Mouse (Mus musculus): Measurements from ENCODE around the gene Mfng.
A peak's percentile ranks its signal among the peaks of the same experiment; 100 is the strongest.

The Mfng gene

DNA sequence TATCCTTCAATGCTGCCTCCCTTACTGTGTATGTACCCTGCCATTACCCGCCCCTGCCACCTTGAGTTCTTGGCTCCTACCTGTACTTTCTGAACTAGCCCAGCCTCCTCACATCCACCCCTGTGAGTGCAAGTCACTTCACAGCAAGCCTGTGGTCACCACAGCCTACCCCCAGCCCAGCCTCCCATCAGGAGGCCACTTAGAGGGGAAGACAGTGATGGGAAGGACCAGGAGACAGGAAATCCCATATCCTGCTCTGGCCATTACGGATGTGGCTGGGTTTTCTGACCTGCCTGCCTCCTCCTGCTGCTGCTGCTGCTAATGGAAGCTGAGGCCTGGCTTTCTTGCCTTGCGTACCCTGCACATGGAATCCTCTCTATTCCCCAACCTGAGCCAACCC lies 14.8 kb upstream of the Mfng start:
- DNase-seq (ENCODE audit: extremely low read depth, insufficient read length, low spot score) = no peak

DNA sequence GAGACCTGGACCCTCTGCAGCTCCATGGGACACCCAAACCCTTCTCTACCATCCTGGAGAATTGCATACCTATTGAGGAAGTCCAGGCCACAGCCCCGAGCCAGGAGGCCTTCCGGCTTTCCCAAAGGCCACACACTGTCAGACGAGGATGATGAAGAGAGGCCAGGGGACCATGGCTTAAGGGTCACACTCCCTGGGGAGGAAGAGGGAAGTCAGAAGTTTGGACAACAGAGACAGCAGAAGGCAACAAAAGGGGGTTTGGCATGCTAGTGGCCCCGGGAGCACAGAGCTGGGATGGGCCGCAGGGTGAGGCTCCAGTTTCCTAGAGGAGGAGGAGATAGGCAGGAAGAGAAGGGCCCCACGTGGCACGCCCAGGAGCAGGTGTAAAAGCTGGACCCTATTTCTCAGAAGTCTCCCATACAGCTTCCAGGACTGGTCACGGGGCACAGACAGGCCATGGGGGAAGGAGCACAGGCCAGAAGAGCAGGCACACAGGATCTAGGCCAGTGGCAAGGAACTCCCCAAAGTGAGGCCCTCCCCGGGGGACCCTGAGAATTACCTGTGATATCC lies 14.1 kb upstream of the Mfng start:
- no peak for DNase-seq (ENCODE audit: extremely low read depth, insufficient read length, low spot score)

DNA sequence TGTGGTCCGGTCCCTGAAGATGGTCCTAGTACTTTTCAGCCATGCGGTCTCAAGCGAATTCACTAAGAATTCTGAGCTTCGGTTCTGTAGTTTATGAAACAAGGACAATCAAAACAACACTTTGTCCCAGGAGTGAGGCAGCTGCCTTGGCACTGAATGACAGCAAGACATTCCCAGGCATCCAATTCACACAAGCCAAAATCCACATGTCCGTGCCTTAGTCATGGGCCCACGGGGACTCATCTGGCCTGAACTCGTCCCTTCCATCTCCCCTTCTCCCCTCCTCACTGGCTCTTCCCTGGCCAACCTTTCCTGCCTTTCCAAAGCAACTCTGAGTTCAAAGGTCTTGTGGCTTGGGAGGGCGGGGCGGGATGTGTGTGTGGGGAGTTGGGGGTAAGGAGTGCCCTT lies 13.1 kb upstream of the Mfng start:
- DNase-seq (ENCODE audit: extremely low read depth, insufficient read length, low spot score) = peak; percentile 54

DNA sequence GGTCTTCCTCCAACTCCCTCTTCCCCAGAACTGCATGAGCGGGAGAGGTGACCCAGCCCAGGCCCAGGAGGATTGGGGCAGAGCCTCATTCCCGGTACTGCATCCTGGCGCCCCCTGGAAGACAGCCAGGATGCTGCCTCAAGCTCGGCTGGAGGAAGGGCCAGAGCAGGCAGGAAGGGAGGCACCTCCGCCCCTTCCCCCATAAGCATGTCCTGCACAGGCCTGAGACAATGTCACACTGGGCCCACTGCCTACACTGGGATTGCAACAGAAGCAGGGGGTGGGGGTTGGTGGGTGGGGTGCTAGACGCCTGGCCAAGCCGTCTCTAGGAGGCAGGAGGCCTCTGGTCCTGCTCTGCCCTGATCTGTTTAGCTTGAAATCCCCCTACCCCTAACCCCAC lies 12.7 kb upstream of the Mfng start:
- no peak for DNase-seq (ENCODE audit: extremely low read depth, insufficient read length, low spot score)

DNA sequence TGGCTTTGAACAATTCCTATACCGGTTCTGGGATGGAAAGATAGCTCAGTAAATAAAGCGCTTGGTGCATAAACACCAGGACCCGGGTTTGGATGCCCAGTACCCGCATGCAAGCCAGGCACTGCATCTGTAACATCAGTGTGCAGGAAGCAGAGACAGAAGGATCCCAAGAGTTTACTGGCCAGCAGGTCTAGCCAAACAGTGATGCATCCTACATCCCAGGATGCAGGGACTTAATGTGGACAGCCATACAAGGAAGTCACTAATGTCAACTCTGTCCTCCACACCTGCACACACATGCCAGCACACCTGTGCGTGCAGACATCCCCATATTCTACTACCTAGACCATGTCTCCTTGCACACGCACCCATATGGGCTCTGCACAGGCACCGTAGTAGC lies 12.0 kb upstream of the Mfng start:
- no peak for DNase-seq (ENCODE audit: extremely low read depth, insufficient read length, low spot score)

DNA sequence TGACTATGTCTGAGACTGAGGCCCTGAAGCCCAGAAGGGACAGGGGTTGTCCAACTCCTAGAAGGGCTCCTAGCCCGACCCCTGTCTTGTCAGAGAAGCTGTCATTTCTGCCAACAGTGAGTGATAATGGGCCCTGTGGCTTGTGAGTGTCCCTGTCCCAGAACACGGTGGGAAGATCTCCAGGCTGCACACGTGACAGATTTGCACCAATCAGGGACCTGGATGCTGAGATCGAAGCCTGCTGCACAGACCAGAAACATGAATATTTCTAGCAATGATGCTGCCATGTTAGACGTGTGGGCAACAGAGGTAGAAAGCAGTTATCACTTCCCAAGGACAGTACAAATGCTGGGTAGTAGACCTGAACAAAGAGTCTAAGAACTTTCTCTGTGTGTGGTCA lies 11.2 kb upstream of the Mfng start:
- no peak for DNase-seq (ENCODE audit: extremely low read depth, insufficient read length, low spot score)

DNA sequence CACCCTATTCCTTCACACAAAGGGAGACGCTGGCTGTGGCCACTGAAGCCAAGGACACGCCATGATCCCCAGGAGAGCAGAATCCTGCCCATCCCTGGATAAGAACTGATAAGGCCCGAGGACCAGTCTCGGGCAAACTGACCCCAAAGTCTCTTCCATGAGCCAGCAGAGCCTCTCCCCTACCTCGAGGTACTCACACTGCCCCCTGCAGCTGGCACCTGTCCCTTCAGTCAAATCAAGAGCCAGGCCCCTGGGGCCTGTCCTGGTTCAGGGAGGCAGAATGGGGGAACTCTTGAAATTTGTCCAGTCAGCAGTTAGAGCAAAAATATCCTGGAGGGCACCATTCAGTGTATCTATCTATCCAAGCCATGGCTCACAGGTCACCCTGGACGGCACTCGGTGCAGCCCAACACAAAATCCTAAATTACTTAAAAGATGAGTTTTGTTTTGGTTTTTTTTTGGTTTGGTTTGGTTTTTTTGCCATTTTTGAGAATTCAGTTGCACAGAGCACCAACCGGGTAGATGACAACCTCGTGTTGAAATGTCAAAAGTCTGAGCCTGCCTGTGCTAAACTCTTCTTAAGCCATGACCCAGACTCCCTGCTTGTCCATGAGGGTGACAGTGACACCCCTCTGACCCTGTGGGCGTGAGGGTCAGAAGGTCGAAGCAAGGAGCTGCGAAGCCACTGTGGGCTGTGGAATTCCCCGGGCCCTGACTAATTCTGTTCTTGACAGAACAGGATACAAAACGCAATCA lies 9.3 kb upstream of the Mfng start:
- DNase-seq (ENCODE audit: extremely low read depth, insufficient read length, low spot score) = no peak

DNA sequence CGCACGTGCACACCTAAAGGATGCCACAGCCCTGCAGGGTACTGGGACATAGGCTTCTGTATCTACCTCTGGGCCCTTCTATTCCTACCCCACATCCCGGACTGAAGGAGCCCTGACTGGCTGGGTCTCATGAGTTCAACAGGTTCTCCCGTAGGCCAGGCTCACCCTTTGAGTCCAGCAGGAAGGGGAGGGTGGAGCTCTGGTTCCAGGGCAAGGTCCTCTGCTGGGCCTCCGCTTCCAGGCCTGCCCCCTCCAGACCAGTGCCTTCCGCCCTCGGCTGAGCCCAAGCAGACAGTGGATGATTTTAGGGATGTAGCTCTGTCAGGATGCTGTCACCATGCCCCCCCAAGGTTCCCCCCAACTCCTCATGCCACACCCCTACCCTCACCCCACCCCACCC lies 7.6 kb upstream of the Mfng start:
- no peak for DNase-seq (ENCODE audit: extremely low read depth, insufficient read length, low spot score)

DNA sequence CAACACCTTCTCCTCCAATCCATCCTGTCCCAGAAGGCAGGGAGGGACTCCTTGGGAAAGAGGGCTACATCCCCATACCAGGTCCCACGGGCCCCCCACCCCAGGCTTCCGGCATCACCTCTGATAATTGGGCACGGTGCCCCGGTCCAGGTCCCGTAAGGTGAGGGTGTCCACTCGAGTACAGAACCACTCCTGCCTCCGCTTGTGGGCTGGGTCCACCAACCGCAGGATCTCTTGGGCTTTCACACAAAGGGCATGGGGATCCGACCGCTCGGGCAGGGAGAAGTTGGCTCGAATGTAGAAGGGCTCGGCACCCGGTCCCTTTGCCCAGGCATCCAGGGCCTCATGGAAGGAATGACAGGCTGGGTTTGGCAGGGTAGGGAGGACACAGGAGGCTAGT lies 7.1 kb upstream of the Mfng start:
- DNase-seq (ENCODE audit: extremely low read depth, insufficient read length, low spot score) = no peak

DNA sequence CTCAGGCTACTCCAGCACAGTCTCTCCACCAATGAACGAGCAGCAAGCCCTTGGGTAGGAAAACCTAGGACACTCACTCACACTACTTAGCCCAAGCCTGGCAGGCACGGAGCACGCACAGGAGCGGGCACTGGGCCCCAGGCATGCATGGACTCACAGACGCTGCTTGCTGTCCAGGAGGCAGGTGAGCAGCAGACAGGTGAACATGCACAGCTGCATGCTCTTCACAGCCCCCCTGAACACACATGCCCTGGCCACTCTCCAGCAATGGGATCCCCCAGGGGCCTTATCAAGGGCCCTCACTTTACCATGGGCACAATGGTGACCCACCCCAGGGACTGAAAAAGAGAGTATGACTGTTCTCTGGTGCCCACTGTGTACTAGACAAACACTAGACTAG lies 6.4 kb upstream of the Mfng start:
- DNase-seq (ENCODE audit: extremely low read depth, insufficient read length, low spot score) = no peak

DNA sequence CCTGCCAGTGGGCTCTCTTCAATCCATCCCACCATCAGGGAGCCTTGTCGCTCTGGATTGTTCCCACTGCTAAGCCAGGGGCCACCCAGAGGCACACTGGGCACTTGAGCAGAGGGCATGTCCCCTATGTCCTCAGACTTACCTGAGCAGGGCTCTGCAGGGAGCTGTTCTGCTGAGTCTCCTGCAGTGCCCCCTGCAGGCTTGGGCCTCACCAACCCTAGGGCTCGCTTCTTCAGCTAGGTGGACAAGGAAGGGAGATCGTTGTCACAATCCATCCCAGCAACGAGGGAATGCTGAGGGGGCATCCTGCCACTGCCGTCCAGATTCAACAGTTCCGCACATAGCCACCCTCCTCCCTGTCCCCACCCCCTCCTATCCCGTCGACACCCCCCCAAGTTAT lies 6.0 kb upstream of the Mfng start:
- DNase-seq (ENCODE audit: extremely low read depth, insufficient read length, low spot score) = no peak

DNA sequence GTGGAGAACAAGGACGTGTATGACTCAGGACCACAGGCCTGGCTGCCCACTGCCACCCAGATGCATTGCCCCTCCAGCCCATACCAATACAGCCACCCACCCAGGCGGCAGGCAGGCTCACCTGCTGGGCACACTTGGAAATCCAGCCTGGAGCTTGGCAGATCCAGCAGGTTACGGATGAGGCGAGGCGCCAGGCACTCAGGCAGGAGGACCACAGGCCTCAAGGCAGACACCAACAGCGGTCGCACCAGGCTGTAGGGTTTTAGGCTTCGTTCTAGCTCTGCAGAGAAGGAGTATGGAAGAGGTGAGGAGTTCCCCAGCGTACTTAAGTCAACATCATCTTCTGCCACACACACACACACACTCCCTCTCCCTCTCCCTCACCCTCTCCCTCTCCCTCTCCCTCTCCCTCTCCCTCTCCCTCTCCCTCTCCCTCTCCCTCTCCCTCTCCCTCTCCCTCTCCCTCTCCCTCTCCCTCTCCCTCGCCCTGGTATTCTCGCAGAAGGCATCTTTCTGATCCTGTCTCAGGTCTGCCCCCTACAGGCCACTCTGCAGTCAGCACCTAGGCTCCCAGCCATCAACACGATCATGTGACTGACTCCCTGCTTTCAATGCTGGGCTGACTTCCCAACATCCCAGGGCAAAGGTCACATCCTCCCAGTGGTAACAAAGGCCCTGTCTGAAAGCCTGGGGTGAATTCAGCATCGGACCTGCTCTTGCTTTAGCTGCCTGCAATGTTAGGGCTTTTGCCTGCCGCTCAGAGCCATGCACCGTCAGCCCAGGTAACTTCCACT lies 5.0 kb upstream of the Mfng start:
- DNase-seq (ENCODE audit: extremely low read depth, insufficient read length, low spot score) = peak; percentile 50

DNA sequence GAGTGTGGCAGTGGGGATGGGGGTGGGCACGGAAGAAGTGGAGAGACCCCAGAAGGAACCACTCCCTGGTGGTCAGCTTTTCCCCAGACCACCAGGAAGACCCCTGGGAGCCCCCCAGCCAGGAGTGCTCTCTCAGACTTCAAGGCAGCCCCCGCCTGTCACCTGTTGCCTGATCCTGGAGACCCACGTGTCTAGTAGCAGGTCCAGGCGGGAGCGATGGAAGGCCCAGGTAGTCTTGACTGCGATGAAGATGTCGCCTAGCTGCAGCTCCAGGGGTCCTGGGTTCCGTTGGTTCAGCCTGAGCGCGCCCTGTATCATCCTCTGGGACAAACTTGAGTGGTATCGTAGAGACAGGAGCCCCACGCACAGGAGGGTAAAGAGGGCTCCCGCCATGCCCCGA lies 419 bp downstream of the Mfng start:
- no peak for DNase-seq (ENCODE audit: extremely low read depth, insufficient read length, low spot score)

DNA sequence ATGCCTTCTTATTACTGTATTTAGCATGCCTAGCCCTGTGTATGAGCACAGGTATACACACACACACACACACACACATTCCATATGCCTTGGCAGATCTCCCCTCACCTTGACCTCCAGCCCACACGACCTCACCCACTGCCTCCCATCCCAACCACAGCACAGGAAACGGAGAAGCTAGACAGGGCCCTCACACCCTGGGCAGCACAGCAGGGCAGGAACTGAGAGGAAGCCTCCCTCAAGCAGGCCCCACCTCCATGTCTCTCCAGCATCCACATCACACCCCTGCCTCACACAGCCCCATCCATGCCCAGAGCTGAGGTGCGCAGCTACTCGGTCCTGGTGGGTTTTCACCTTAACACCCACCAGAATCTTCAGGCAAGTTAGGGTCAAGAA lies 909 bp downstream of the Mfng start:
- no peak for DNase-seq (ENCODE audit: extremely low read depth, insufficient read length, low spot score)

DNA sequence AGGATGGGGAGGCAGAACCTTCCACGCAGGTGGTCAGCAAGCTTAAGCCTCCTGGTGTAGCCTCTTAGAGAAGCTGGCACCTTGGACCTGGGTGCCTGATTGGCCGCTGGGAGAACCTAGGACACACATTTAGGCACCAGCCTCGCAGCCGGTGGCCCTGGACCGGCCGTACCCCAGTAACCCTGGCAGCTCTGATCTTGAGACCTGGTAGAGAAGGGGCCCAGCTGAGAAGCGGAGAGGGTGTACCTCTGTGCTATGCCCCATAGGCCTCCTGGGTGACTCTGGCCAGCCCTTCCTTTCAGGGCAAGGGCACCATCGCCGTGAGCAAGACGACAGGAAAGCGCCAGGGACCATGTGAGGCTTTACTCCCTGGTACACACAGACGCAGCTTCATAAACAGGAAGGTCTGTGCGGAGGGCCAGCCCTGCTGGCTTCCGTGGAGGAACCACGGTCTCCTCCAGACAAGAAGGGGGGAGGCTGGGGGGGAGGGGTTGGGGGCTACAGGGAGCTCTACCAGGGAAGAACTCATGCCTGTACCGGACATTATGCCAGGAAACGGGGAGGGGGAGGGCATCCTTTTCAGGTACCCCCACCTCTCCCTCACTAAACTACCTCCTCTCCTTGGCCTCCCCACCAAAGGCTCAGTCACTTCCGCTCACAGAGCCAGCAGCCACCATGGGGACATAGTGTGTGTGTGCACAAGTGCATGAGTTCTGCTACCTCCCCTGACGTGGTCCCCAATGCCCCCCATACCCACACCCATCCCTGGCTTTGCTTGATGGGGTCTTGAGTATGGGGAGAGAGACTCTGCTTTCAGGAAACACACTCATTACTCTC lies 1.5 kb downstream of the Mfng start:
- DNase-seq (ENCODE audit: extremely low read depth, insufficient read length, low spot score) = no peak

DNA sequence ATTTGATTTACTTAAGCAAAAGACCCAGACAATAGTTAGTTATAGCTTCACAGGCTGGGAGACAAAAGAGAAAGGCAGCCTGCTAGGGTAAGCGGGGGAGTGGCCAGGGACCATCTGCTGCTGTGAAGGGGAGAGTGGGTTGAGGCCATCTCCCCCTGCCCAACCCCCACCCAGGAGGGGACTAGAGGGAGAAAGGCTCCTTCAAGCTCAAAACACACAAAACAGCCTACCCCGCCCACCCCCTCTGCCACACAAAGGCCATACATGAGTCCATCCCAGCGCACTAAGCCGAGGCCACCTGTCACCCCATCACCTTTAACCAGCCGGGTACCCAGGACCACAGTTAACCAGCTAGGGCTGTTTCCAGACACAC lies 2.3 kb downstream of the Mfng start:
- no peak for DNase-seq (ENCODE audit: extremely low read depth, insufficient read length, low spot score)

DNA sequence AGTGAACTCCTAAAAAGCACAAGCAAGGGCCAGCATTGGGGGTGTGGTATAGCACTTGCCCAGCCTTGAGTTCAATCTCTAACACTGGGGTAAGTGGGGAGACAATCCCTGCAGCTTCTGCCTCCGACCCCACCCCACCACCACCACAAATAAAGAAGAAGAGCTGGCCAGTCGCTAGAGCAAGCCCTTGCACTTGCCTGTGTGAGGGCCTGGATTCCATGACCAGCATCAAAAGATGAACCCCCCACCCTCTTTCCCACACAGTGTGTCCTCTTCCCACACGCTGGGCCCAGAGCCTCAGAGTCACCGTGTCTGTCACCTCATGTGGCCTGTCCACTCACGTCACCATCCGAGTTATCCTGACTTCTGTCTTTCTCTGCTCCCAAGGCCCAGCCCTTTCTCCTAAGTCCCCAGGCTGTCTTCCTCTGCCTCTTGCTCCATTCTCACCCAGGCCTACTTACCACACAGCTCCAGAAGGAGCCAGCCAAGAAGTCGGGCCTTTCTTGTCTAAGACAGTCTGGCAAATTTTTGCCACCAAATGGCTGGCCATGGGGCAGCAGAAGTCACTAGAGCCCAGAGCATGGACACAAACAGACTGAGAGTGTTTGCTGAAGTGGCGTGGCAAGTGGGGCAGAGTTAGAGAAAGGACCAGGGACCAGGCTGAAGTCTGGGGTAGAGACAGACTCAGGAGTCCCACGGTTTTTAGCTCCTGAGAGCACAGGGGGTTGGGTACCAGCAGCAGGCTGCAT lies 2.9 kb downstream of the Mfng start:
- DNase-seq (ENCODE audit: extremely low read depth, insufficient read length, low spot score) = no peak

DNA sequence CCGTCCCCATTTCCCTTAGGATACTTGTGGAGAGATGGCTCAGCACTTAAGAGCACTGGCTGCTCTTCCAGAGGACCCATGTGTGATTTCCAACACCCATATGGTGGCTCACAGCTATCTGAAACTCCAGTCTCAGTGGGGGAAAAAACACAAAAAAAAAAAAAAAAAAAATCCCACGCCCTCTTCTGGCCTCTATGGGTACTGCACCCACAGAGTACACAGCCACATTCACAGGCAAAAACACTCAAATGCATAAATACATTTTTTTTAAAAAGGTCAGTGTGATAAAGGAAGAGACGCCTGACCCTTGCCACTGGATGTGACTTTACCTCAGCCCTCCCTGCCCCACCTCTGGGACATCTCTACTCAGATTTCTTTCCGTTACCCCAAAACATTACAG lies 4.2 kb downstream of the Mfng start:
- no peak for DNase-seq (ENCODE audit: extremely low read depth, insufficient read length, low spot score)

DNA sequence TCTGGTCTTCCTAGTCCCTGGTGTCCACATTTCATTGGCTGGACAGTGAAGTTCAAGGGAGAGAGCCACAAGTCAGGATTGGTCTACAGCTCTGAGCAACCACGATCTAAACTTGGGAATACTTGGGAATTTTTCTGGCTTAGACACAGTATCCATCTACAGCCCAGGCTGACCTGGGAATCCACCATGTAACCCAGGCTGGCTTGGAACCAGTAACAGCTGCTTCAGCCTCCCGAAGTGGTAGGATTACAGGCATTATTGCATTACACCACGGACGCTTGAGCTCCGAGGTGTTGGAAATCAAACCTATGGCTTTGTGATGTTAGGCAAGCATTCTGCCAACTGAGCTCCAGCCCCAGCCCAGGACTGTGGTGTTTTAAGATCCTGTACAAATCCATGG lies 9.6 kb downstream of the Mfng start:
- no peak for DNase-seq (ENCODE audit: extremely low read depth, insufficient read length, low spot score)

DNA sequence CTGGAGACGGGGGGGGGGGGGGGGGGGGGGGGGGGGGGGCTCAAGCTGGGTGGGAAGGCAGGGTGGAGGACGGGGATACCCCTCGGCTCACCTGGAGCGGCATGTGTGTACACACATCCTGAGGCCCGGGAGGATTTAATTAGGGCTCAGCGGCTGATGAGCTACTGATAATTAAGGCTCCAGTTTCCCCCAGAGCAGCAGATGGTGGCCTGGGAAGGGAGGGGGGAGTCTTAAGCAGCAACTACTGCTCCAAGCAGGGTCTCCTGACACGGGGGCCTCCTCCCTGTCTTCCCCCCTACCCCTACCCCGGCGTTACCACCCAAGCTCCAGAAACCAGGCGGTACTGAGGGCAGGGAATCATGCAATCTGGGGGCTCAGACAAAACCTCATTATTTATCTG lies 10.1 kb downstream of the Mfng start:
- DNase-seq (ENCODE audit: extremely low read depth, insufficient read length, low spot score) = no peak

DNA sequence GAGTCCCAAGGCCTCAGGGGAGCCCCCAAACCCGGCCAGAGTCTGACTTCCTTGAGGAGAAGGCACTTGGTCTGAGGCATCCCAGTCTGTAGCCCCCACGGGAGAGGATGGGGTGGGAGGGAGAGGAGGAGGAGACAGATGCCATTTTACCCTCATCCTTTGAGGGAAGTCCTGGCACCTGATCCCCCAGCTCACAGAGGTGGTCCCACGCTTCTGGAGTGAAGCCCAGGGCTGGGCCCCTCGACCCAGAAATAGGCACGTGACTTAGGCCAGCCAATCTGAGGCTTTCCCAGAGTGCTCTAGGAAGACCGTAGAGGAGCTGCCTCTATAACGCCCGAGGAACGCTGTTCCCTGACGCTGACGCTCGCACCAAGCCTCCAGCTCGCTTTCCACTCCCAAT lies 12.2 kb downstream of the Mfng start:
- DNase-seq (ENCODE audit: extremely low read depth, insufficient read length, low spot score) = no peak

Data from 3134 (cell line).